ENCODE assay signal across 10 mouse cellular contexts in genomic region chr12:85170284-85170947, GRCm38 (mm10). TPM values are rescaled to one million over a fixed set of nuclear protein-coding genes. Genes with fewer than 3 reads are reported as not detected.
A peak's percentile ranks its signal among the peaks of the same experiment; 100 is the strongest.
DNase-seq lines count a peak whose midpoint lies in the region; ATAC-seq and TF ChIP-seq lines count a peak whose summit lies in the region.
"Had no signal": no experiment of that assay in that cellular context is flagged by ENCODE, and none has a peak within 500 bp of the region (broad histone marks: within the 10 kb centered on the region; RNA-seq: fewer than 3 reads in every experiment).

No protein-coding gene starts in this region.

- no peaks in the 10 kb centered on the region for H3K27me3 ChIP-seq in hindbrain, postnatal 0 days (ENCODE audit: insufficient read depth, low read length)
- H3K27me3 ChIP-seq in hindbrain, embryonic 10.5 days (ENCODE audit: insufficient read depth, poor library complexity, severe bottlenecking), result peaks cover 14% of the 10 kb centered on the region
- no peaks in the 10 kb centered on the region for H3K27me3 ChIP-seq in embryonic facial prominence, embryonic 13.5 days

- H3K9me3 ChIP-seq in hindbrain, postnatal 0 days (ENCODE audit: low read length), result no peaks in the 10 kb centered on the region
- H3K9me3 ChIP-seq in hindbrain, embryonic 10.5 days, result no peaks in the 10 kb centered on the region
- H3K9me3 ChIP-seq in embryonic facial prominence, embryonic 13.5 days, result no peaks in the 10 kb centered on the region

- no peak for ATAC-seq in cerebellum, adult (ENCODE audit: insufficient number of reproducible peaks, low FRiP score, low TSS enrichment)
- ATAC-seq in hindbrain, postnatal 0 days, result peak; percentile 63
- ATAC-seq in embryonic facial prominence, embryonic 13.5 days (ENCODE audit: insufficient number of reproducible peaks, insufficient read depth, low FRiP score, low TSS enrichment, low read depth), result no peak
- ATAC-seq in monocyte, adult 5-6 weeks (replicated peaks; ENCODE audit: insufficient number of reproducible peaks, low FRiP score, low TSS enrichment, poor library complexity, severe bottlenecking), result no peak

- no peak overlapping the region for H3K9ac ChIP-seq in hindbrain, postnatal 0 days (replicated peaks; ENCODE audit: low read length)
- no peak overlapping the region for H3K9ac ChIP-seq in embryonic facial prominence, embryonic 13.5 days

- no peak overlapping the region for H3K4me2 ChIP-seq in hindbrain, postnatal 0 days (ENCODE audit: low read depth, low read length)
- H3K4me2 ChIP-seq in embryonic facial prominence, embryonic 13.5 days, result no peak overlapping the region

- no peak overlapping the region for H3K4me3 ChIP-seq in hindbrain, postnatal 0 days (ENCODE audit: low read length)
- no peak overlapping the region for H3K4me3 ChIP-seq in hindbrain, embryonic 10.5 days
- no peak overlapping the region for H3K4me3 ChIP-seq in embryonic facial prominence, embryonic 13.5 days
- H3K4me3 ChIP-seq: left cerebral cortex, adult 2 months had no signal

- H3K27ac ChIP-seq in hindbrain, postnatal 0 days, result peak overlapping the region; percentile 66
- H3K27ac ChIP-seq in hindbrain, embryonic 10.5 days, result no peak overlapping the region
- 0 out of 2 replicates have a peak overlapping the region, but pooled peaks have one; percentile 5 for H3K27ac ChIP-seq in embryonic facial prominence, embryonic 13.5 days
- H3K27ac ChIP-seq: left cerebral cortex, adult 2 months had no signal

- no peaks in the 10 kb centered on the region for H3K36me3 ChIP-seq in hindbrain, postnatal 0 days (ENCODE audit: insufficient read depth, low read length)
- H3K36me3 ChIP-seq in hindbrain, embryonic 10.5 days, result peaks cover 5% of the 10 kb centered on the region; the same call in 1 of the 2 replicates
- peaks cover 12% of the 10 kb centered on the region; the same call in 1 of the 2 replicates for H3K36me3 ChIP-seq in embryonic facial prominence, embryonic 13.5 days

- WGBS in hindbrain, postnatal 0 days, result 68% methylated on average over 11 of the region's 11 CpGs
- 89% methylated on average over 11 of the region's 11 CpGs for WGBS in hindbrain, embryonic 10.5 days
- 86% methylated on average over 11 of the region's 11 CpGs for WGBS in embryonic facial prominence, embryonic 13.5 days

- TF ChIP-seq CTCF in hindbrain, postnatal 0 days (IDR thresholded peaks at IDR 0.05; ENCODE audit: low read depth), result no peak

- H3K4me1 ChIP-seq in hindbrain, postnatal 0 days (ENCODE audit: insufficient read depth, low read length), result peaks cover 15% of the 10 kb centered on the region
- peaks cover 18% of the 10 kb centered on the region for H3K4me1 ChIP-seq in hindbrain, embryonic 10.5 days (replicated peaks)
- H3K4me1 ChIP-seq in embryonic facial prominence, embryonic 13.5 days, result peaks cover 35% of the 10 kb centered on the region

- peak; percentile 24 for DNase-seq in cerebellum, adult 11 months
- peak; percentile 52 for DNase-seq in hindbrain, postnatal 0 days (ENCODE audit: low spot score)
- DNase-seq in hindbrain, embryonic 10.5 days (ENCODE audit: low spot score), result no peak
- DNase-seq in 3134 (ENCODE audit: extremely low read depth, insufficient read length, low spot score), result peak; percentile 34
- no peak for DNase-seq in urinary bladder, postnatal 10 days (ENCODE audit: low spot score)
- DNase-seq: lung, adult 2 months had no signal

RNA-seq across cellular contexts. Expression of gene Pgf, which starts 7.2 kb away (rescaled TPM):
- 2.9 and 5.0 TPM in 2 replicates for total RNA-seq in hindbrain, postnatal 0 days (2014; rRNA removed)
- 10.0 TPM in 2 replicates for polyA plus RNA-seq in hindbrain, postnatal 0 days (2015; fragmentation: Nextera tagmentation; extraction: Ambion mirVana)
- 5.8 and 8.0 TPM in 2 replicates for polyA plus RNA-seq in hindbrain, embryonic 10.5 days (2016; fragmentation: Nextera tagmentation; extraction: Ambion mirVana)
- polyA plus RNA-seq in embryonic facial prominence, embryonic 13.5 days (2015; fragmentation: Nextera tagmentation; extraction: Ambion mirVana), result 8.7 and 10.3 TPM in 2 replicates
- not detected in 3 replicates for total RNA-seq in monocyte, adult 5-6 weeks (2017)

RNA-seq across cellular contexts. Expression of gene Rps6kl1, which starts 19.4 kb away (rescaled TPM):
- 42.0 TPM in 2 replicates for total RNA-seq in hindbrain, postnatal 0 days (2014; rRNA removed)
- polyA plus RNA-seq in hindbrain, postnatal 0 days (2015; fragmentation: Nextera tagmentation; extraction: Ambion mirVana), result 29.3 and 30.8 TPM in 2 replicates
- polyA plus RNA-seq in hindbrain, embryonic 10.5 days (2016; fragmentation: Nextera tagmentation; extraction: Ambion mirVana), result 3.7 and 3.8 TPM in 2 replicates
- 0.78 and 1.1 TPM in 2 replicates for polyA plus RNA-seq in embryonic facial prominence, embryonic 13.5 days (2015; fragmentation: Nextera tagmentation; extraction: Ambion mirVana)
- 0.19 TPM in 1 of 3 replicates, not detected in the others for total RNA-seq in monocyte, adult 5-6 weeks (2017)

RNA-seq across cellular contexts. Expression of gene Eif2b2, which starts 48.9 kb away (rescaled TPM):
- 38.9 and 91.0 TPM in 2 replicates for total RNA-seq in hindbrain, postnatal 0 days (2014; rRNA removed)
- 86.6 and 87.9 TPM in 2 replicates for polyA plus RNA-seq in hindbrain, postnatal 0 days (2015; fragmentation: Nextera tagmentation; extraction: Ambion mirVana)
- polyA plus RNA-seq in hindbrain, embryonic 10.5 days (2016; fragmentation: Nextera tagmentation; extraction: Ambion mirVana), result 126 and 131 TPM in 2 replicates
- polyA plus RNA-seq in embryonic facial prominence, embryonic 13.5 days (2015; fragmentation: Nextera tagmentation; extraction: Ambion mirVana), result 73.2 and 81.1 TPM in 2 replicates
- total RNA-seq in monocyte, adult 5-6 weeks (2017), result 32.1 to 63.3 TPM (median 55.5 TPM) in 3 replicates

RNA-seq across cellular contexts. Expression of gene Dlst, which starts 59.8 kb away (rescaled TPM):
- total RNA-seq in hindbrain, postnatal 0 days (2014; rRNA removed), result 104 and 115 TPM in 2 replicates
- polyA plus RNA-seq in hindbrain, postnatal 0 days (2015; fragmentation: Nextera tagmentation; extraction: Ambion mirVana), result 104 and 108 TPM in 2 replicates
- polyA plus RNA-seq in hindbrain, embryonic 10.5 days (2016; fragmentation: Nextera tagmentation; extraction: Ambion mirVana), result 101 and 109 TPM in 2 replicates
- 108 and 109 TPM in 2 replicates for polyA plus RNA-seq in embryonic facial prominence, embryonic 13.5 days (2015; fragmentation: Nextera tagmentation; extraction: Ambion mirVana)
- total RNA-seq in monocyte, adult 5-6 weeks (2017), result 309 to 346 TPM (median 316 TPM) in 3 replicates

RNA-seq across cellular contexts. Expression of gene Prox2, which starts 59.9 kb away (rescaled TPM):
- 0.68 and 0.79 TPM in 2 replicates for total RNA-seq in hindbrain, postnatal 0 days (2014; rRNA removed)
- polyA plus RNA-seq in hindbrain, postnatal 0 days (2015; fragmentation: Nextera tagmentation; extraction: Ambion mirVana), result 1.4 and 2.0 TPM in 2 replicates
- polyA plus RNA-seq in hindbrain, embryonic 10.5 days (2016; fragmentation: Nextera tagmentation; extraction: Ambion mirVana), result 3.8 and 4.7 TPM in 2 replicates
- polyA plus RNA-seq in embryonic facial prominence, embryonic 13.5 days (2015; fragmentation: Nextera tagmentation; extraction: Ambion mirVana), result 2.9 and 3.7 TPM in 2 replicates
- 5.0 TPM in 1 of 3 replicates, not detected in the others for total RNA-seq in monocyte, adult 5-6 weeks (2017)

Comparison
In these comparisons a context has a peak if more than half of its experiments do, and no peak if none do; other contexts are left out.
1. DNase-seq: peak in cerebellum, adult 11 months (single experiment), hindbrain, postnatal 0 days (single experiment) and 3134 (single experiment); none in hindbrain, embryonic 10.5 days (single experiment) and urinary bladder, postnatal 10 days (single experiment).